Mouse (Mus musculus): Measurements from ENCODE around the gene Paxbp1.

Paxbp1 gene

GRCm38 (mm10) chr16:91044270-91045182 lies at the start of gene Paxbp1:
Gene Paxbp1, minus strand, starts transcription at chr16:91044543.
- in situ Hi-C loops (cut with MboI; ENCODE audit: low sequenced_read_pairs) = no loop called here

GRCm38 (mm10) chr16:91086642-91087306 lies 42.4 kb upstream of the Paxbp1 start:
- in situ Hi-C loops (cut with MboI; ENCODE audit: low sequenced_read_pairs) = no loop called here

GRCm38 (mm10) chr16:91085239-91085825 lies 41.0 kb upstream of the Paxbp1 start:
- in situ Hi-C loops (cut with MboI; ENCODE audit: low sequenced_read_pairs) = no loop called here

DNA sequence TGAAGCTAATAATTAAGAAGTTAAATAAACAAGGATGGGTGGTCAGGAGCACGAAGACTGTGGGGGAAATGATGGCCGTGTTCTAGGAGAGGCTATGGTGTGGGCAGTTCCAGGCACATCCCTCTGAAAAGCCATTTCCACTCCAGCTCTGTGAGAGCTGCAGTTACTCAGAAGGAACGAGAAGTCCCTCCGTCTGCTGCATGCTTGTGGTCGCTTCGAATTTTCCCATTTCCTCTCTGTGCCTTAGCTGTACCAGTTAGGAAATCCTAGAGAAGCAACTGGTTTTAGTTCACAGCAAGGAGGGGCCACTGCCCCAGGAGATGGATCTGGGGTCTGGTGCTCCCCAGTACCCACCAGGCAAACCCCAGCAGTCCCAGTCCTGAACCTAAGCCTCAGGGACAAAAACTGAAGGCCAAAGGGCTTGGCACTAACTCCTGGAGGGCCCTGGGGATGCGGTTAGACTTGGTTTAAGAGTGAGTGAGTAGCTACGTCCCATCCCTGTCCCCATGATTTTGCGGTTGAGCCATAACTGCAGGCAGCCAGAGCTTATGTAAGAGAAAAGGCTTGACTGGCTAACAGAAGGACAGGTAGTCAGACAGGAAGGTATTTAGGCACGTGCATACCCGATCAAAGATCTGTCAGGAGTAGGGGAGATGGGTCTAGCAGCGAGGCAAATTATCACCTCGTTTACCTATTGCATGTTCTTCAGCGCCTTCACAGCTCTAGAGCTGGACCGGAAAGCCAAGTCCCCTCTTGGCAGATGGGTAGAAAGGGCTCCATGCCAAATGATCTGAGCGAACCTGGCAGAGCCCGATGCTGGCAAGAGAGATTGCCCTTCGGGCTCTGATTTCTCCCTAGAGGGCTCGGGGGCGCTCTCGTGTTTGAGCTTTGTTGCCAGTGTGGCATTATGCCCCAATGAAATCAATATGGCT lies 40.2 kb upstream of the Paxbp1 start:
- in situ Hi-C loops (cut with MboI; ENCODE audit: low sequenced_read_pairs) = no loop called here

- in situ Hi-C loops (cut with MboI; ENCODE audit: low sequenced_read_pairs) = no loop called here
Observed at GRCm38 (mm10) chr16:91083002-91083646, 38.8 kb upstream of the Paxbp1 start.

- in situ Hi-C loops (cut with MboI; ENCODE audit: low sequenced_read_pairs) = no loop called here
Observed at GRCm38 (mm10) chr16:91081508-91081907, 37.2 kb upstream of the Paxbp1 start.

GRCm38 (mm10) chr16:91076180-91076579 lies 31.8 kb upstream of the Paxbp1 start:
- in situ Hi-C loops (cut with MboI; ENCODE audit: low sequenced_read_pairs) = loop anchor here (5.0 kb wide), 1 partner anchor 276 kb away; no protein-coding TSS in a partner anchor

GRCm38 (mm10) chr16:91075423-91075822 lies 31.1 kb upstream of the Paxbp1 start:
- in situ Hi-C loops (cut with MboI; ENCODE audit: low sequenced_read_pairs) = loop anchor here (5.0 kb wide), 1 partner anchor 277 kb away; no protein-coding TSS in a partner anchor

- in situ Hi-C loops (cut with MboI; ENCODE audit: low sequenced_read_pairs) = no loop called here
Observed at GRCm38 (mm10) chr16:91073163-91073892, 29.0 kb upstream of the Paxbp1 start.

GRCm38 (mm10) chr16:91072256-91072655 lies 27.9 kb upstream of the Paxbp1 start:
- in situ Hi-C loops (cut with MboI; ENCODE audit: low sequenced_read_pairs) = no loop called here

- in situ Hi-C loops (cut with MboI; ENCODE audit: low sequenced_read_pairs) = no loop called here
Observed at GRCm38 (mm10) chr16:91068969-91069368, 24.6 kb upstream of the Paxbp1 start.

DNA sequence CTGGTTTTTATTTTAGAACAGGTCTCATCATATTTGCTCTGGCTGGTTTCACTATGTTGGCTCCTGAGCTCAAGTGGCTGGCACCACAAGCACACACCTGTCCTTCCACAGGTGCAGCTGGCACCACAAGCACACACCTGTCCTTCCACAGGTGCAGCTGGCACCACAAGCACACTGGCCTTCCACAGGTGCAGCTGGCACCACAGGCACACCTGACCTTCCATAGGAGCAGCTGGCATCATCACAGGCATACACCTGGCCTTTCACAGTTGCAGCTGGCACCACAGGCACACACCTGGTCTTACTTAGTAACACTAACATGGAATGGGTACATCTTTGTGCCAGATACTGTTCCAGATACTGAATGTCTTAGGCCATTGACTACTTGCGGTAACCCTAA lies 22.8 kb upstream of the Paxbp1 start:
- in situ Hi-C loops (cut with MboI; ENCODE audit: low sequenced_read_pairs) = no loop called here

DNA sequence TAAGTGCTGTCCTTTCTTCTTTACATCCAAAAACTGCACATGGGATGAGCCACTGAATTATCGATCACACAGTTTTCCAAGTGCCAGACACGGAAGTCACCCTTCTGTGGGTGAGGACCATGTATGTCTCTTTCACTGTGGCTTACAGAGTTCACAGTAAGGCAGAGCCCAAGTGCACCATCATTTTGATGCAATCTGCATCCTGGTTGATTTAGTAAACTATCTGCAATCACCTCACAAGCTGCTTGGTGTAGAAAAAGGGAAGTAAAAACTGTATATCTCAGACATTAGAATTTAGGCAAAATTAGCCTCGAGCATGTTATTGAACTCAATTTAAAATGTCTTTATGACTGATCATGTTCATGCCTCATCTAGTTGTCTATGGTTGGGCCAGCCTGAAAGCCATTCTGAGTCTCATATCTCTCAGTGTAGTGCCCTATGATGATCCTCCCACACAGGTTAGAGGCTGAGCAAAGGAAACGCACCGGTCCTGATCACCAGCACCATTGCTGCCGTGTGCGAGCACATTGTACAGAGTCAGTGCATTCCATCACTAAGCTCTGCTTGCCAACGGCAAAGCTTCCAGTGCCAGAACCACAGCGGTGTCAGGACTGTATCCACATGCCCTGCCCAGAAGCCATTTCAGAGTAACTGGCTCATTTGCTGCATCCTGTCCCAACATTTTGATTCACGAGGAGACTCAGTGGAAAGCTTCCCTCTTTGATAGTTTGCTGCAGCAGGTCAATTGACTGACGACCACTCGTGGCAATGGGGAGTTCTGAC lies 20.4 kb upstream of the Paxbp1 start:
- in situ Hi-C loops (cut with MboI; ENCODE audit: low sequenced_read_pairs) = no loop called here

GRCm38 (mm10) chr16:91063786-91064185 lies 19.4 kb upstream of the Paxbp1 start:
- in situ Hi-C loops (cut with MboI; ENCODE audit: low sequenced_read_pairs) = no loop called here

DNA sequence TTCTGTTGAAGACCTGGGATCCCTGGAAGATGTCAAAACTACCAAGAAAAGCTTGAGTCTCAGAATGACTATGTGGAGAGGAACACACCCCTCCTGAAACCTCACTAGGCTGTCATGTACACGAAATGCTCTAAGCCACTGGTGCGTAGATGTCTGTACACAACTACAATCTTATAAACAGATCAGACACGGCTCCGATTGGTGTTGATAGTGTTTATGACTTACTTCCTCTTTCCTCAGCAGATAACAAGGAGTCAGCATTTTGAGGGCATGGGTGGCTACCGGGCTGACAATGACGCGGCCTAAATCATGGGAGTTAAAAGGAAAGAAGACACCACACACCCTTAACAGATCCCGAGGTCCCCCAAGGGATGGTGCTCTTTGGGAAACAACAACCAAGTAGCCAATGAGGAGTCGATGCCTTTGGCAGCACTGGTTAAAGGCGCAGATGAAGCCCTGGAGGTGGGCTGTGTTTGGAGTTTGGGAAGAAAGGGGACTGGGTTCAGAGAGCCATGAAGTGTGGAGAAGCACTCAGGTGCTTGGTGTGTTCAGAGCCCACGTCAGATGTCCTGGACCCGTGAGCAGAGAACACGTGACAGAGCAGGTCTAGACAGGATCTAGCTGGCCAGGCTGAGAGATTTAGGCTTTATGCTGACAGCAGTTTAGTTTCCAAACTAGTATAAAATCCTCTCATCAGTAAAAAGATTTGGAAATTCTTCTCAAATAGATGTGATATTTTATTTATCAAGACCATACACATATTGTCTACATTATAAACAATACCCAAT lies 17.4 kb upstream of the Paxbp1 start:
- in situ Hi-C loops (cut with MboI; ENCODE audit: low sequenced_read_pairs) = no loop called here

GRCm38 (mm10) chr16:91057741-91058140 lies 13.4 kb upstream of the Paxbp1 start:
- in situ Hi-C loops (cut with MboI; ENCODE audit: low sequenced_read_pairs) = no loop called here

DNA sequence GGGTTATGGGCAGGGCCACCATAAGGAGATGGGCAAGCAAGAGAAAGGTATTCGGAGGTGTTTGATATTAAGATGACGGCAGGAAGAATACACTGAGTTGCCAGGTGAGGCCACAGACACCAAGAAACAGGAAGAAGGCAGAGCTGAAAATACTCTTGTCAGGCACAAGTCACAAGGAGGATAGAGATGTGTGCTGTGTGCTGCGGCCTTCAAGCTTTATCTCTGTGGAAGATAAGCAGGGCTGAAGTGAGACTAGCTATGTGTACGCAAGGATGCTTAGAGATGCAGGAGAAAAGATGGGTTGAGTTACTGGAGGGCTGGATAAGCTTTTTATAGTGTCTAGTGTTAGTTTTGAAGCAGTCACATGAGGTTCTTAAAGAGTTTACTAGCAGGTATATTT lies 12.9 kb upstream of the Paxbp1 start:
- in situ Hi-C loops (cut with MboI; ENCODE audit: low sequenced_read_pairs) = no loop called here
